Mouse (Mus musculus) lung, postnatal 0 days (tissue): ENCODE results near the gene Fam131c.

Source experiments
- CTCF ChIP-seq: IDR thresholded peaks from 2 replicates; pipeline ENCODE4 v1.5.1; 2016; ENCODE audit warnings: antibody characterized with exemption, mild to moderate bottlenecking
- EP300 ChIP-seq: IDR thresholded peaks from 2 replicates; pipeline ENCODE4 v1.6.1; 2016; ENCODE audit warnings: antibody characterized with exemption, mild to moderate bottlenecking, control low read depth

- TF ChIP-seq CTCF (no peak; the same call in 1 of the 2 replicates), EP300 (no peak)
Measured at GRCm38 (mm10) chr4:141425484-141426479, 57.8 kb downstream of the Fam131c start.
